Mouse (Mus musculus) cerebellum, adult 2 months (tissue): Measurements from ENCODE around the gene Arhgap15.

Source experiments
- CTCF ChIP-seq: fragments of 200-500 bp; IDR thresholded peaks from 2 replicates; pipeline ENCODE4 v1.5.1; 2011; ENCODE audit warnings: low read depth, mild to moderate bottlenecking, control low read depth, low read length, moderate library complexity, borderline replicate concordance; ENCODE audit not compliant: insufficient read depth
- POLR2A ChIP-seq: fragments of 200-500 bp; IDR thresholded peaks from 2 replicates; pipeline ENCODE4 v1.6.1; 2011; ENCODE audit warnings: low read length, control low read depth, borderline replicate concordance; ENCODE audit not compliant: insufficient read depth

DNA sequence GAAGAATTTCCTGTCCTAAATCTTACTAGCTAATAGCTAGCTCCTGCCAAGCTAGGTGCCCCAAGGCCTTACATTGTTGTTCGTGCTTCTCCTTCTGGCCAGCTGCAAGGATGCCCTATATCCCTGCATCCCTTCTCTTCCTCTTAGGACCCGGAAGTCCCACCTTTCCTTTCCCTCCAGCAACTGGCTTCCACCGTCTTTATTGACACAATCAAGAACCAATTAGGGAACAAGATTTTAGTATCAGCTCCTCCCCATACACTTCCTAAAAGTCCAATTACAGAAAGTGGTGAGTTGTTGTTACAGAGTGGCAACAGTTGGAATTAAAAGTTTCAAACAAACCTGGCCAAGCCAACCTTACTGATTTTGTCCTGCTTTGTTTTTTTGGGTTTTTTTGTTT is 183.1 kb downstream of the Arhgap15 start:
- TF ChIP-seq POLR2A: no peak
- TF ChIP-seq CTCF: no peak
